Mouse (Mus musculus) c-Kit-negative CD71-positive TER-119-positive erythroid progenitor cells, embryonic 14.5 days (primary cell): ENCODE data around the gene Rsph1.

Experiments
- DNase-seq: peaks from one replicate; pipeline ENCODE4 v3.0.0-alpha.2; 2013; ENCODE audit warnings: low read depth, low spot score

Gene Rsph1

GRCm38 (mm10) chr17:31276922-31277918 lies at the start of gene Rsph1:
TSS of gene Rsph1 (minus strand) at chr17:31277383.
- no peak for DNase-seq

DNA sequence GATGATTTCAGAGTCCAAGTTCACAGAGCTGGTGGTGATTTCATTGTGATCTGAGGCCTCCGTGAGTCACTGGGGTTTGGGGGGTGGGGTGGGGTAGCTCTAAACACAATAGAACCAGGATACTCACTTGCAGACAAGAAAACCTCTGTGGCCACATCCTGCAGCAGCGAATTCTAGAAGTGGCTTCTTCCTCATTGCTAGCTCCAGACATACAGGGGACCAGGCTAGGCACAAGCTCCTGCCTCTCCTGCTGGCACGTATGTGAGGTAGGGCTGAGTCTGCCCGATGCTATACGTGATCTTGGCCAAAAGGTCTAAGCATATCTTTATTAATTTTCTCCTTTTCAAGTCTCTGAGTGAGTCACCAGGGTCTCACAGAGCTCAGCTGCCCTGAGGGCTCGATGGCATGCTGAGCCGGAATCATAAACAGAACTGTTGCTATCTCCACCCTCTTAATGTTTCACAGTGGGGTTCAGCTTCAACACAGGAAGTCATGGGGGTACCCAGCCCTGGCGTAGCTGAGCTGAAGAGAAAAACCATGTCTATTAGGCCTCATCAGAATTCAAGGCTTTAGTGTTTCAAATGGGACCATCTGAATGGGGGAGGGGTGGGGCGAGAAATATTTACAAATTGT lies 49.2 kb upstream of the Rsph1 start:
- no peak for DNase-seq

DNA sequence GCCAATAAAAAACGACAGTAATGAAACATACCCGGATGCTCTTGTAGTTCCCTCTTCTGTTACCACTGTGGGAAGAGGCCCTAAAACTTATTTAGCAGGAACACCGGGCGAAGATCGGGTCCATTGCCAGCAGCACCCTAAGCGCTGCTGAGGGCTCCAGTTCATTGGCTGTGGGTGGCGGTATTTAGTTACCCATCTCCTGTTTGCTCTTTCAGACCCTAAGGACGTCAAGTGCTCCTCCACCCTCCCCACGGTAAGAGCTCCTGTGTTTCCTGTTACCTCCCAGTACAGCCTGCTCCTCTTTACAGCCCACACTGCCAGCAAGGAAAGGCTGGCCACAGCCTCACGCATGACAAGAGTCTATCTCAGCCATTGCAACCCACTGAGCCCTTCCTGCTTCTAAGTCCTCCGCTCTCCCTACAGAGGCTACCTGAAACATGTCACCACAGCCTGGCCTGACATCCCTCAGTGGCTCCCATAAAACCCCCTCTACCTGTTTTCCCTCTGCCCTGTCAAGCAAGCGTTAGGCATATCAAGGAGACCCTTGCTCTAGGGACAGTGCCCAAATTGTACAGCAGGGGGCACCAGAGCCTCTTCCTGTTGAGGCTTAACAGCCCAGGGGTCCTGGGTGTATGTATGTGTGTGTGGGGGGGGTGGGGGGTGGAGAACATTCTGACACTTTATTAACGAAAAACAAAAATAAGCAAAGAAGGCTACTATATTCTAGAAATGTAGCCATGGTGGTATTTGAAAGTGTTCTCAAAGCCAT lies 48.5 kb upstream of the Rsph1 start:
- no peak for DNase-seq

DNA sequence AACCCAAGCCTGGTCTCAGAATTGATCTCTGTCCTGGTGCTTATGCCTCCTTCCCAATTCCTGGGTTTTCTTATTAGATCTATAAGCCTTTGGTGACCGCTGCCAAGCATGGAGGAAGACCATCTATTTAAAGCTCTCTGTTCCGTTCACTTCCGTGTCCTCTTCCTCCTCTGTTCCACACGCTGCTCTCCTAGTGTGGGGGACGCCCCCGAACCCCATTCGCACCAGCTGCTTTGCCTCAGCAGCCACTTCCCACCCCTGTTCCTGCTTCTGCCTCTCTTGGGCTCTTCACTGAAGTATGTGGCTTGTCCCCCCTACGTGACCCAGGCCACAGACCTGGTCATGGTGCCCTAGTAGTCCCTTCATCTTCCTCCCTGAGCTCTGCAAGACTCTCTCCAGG lies 47.0 kb upstream of the Rsph1 start:
- no peak for DNase-seq

GRCm38 (mm10) chr17:31323379-31323778 lies 46.2 kb upstream of the Rsph1 start:
- no peak for DNase-seq

DNA sequence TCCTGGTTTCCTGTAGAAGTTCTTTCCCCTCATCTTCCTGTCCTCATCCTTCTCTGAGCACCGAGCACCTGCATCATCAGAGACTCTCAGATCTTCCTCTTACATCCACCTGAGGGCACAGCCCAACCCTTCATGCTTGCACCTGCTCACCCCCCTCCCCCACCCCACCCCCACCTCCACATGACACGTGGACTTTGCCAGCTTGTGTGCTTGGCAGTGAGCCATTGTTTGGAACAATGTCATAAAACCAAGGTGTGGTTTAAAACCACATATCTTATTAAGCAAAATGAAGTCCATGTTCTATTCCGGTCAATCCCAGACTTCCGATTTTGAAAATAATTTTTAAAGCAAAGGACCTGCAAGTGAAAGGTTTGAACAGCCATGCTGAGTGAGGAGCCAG lies 45.3 kb upstream of the Rsph1 start:
- DNase-seq = no peak

DNA sequence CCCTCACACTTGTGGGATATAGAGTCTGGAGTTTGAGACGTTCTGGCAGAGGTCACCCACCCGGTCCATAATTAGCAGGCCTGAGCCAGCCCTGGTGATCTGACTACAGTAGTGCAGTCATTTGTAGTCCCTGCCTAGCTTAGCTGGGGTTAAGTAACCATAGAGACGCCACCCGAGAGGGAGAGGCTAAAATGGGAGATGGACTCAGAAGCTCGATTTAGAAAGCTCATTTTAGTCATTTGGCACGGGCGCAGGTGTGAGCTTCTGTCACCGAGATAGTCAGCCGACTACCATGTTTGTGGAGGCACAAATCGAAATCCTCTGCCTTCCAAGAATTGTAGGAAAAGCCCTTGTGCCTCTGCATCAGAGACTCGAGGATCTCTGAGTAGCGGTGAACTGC lies 44.2 kb upstream of the Rsph1 start:
- DNase-seq = no peak

- DNase-seq = no peak
These were observed 42.0 kb upstream of the Rsph1 start for GRCm38 (mm10) chr17:31318906-31319767.

- DNase-seq = no peak
These were observed 40.5 kb upstream of the Rsph1 start for GRCm38 (mm10) chr17:31317521-31318272.

GRCm38 (mm10) chr17:31316998-31317397 lies 39.8 kb upstream of the Rsph1 start:
- DNase-seq = no peak

- no peak for DNase-seq
These were observed 38.8 kb upstream of the Rsph1 start for GRCm38 (mm10) chr17:31315993-31316392.

DNA sequence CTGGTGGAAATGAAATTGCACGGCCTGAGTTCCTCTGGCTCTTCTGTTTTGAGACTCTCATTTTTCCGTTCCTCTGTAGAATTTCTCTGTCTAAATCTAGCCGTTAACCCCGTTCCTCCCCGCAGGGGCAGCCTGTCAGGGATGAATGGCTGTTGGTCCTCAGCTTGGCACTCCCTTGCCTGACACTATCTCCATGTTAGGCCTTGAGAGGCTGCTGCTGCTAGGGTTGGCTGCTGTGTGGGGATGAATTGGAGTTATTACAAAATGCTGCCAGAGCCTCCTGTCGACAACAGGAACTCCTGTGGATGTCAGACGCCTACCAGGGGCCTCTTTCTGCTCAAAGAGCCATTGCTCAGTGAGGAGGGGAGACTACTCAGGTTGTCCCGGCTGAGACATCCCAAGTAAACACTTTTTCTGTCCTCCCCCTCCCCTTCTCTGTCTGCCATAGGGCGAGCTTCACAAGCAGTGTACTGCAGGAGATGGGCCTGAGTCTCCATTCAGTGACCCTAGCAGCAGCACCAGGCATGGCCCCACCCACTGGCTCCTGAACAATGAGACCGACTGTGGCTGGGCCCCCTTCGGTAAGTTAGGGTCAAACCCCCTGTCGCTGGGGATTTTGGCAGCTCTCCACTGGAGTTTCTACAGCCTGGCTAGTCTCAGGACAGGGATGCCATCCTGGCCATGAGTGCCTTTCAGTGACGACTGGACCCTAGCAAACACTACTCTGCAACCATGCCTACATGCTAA lies 38.0 kb upstream of the Rsph1 start:
- DNase-seq = no peak

- DNase-seq = no peak
These were observed 35.5 kb upstream of the Rsph1 start for GRCm38 (mm10) chr17:31312648-31313047.

DNA sequence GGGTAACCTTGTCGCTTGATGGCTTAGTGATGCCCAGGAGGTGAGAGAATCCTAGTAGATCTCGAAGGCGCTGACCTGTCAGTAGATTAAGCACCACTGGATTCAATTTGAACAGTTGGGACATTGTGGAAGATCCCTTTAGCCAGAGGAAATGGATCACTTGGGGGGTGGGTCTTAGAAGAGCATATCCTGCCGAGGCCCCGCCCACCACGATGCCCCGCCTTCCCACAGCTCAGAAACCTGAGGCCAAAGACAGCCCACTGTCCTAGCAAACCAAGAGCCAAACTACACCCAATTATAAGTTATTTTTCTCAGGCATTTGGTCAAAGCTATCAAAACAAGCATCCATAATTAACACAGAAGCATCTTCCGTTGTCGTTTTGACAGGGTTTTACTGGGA lies 33.9 kb upstream of the Rsph1 start:
- no peak for DNase-seq

GRCm38 (mm10) chr17:31309281-31309793 lies 32.2 kb upstream of the Rsph1 start:
- no peak for DNase-seq

GRCm38 (mm10) chr17:31308291-31308816 lies 31.2 kb upstream of the Rsph1 start:
- no peak for DNase-seq

DNA sequence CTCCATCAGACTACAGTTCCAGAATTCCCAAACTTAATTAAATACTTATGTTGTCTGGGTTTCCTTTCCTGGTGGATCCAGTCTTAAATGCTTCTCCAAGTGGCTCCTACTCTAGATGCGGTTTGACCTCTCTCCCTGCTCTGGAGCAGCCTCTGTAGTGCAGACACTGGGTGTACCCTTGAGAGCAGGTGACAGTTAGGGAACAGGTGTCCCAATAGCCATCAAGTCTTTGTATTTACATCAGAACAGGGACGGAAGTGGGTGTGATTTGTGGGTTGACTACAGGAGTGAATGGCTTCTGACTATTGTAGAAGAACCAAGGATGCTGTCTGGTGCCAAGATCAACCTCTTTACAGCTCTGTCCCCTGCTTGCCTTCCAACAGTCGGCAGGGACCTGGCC lies 30.6 kb upstream of the Rsph1 start:
- DNase-seq = no peak

DNA sequence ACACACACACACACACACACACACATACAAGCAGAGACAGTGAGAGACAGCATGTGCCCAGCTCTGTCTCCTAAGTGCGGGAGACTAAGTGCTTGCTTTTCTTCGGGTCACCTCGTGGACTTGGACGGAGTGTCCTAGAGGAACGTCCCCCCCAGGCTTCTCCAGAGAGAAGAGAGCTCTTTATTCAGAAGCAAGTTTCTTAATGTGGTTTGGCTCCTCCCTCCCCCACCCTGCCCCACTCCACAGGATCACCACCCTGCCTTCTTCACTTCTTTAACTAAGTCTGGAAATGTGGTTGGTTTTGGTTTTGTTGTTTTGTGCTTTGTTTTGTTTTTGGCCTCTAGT lies 28.6 kb upstream of the Rsph1 start:
- no peak for DNase-seq
